Mouse (Mus musculus) left cerebral cortex, adult 8-10 months (tissue): ENCODE data around the gene Fbxo27. TPM values are rescaled to one million over a fixed set of nuclear protein-coding genes. Genes with fewer than 3 reads are reported as not detected.
A peak's percentile ranks its signal among the peaks of the same experiment; 100 is the strongest.
"Not testable (repeated sequence)": the region's sequence is repeated elsewhere in the genome, so short reads cannot be mapped to it uniquely, and the experiment has no call there.

Experiments used
- DNase-seq, 2 experiments: peaks; one replicate each; pipeline ENCODE4 v3.0.0; 2022; ENCODE audit warnings: low spot score in 2 of 2
- total RNA-seq, 4 experiments: library from RNA; stranded (reverse); gene quantifications; 2 replicates each; pipeline ENCODE4 v1.2.4; 2022

The Fbxo27 gene
- total RNA-seq, 4 experiments from 2014 or later: 18.3 to 20.9 (median 20.4) TPM

GRCm38 (mm10) chr7:28701306-28701705 is 8.7 kb downstream of the Fbxo27 start:
- DNase-seq: not testable (repeated sequence)

- DNase-seq: no peak
Measured at GRCm38 (mm10) chr7:28702601-28703143, 10.0 kb downstream of the Fbxo27 start.

GRCm38 (mm10) chr7:28709454-28709853 is 16.8 kb downstream of the Fbxo27 start:
- DNase-seq: no peak

DNA sequence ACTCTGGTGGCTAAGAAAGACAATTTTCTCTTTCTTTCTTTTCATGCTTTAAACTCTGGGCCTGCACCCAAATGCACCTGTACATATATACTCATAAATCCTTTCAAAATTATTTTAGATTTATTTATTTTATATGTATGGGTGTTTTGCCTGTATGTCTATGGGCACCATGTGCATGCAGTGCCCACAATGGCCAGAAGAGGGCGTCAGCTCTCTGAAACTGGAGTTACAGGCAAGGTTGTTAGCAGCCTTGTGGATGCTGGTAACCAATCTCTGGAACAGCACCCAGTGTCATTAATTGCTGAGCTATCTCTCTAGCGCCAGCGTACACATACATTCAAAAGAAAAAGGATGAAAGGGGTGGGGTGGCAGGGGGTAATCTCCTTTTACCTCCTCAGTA is 18.3 kb downstream of the Fbxo27 start:
- DNase-seq: no peak

GRCm38 (mm10) chr7:28714667-28715066 is 22.0 kb downstream of the Fbxo27 start:
- DNase-seq: peak in 1 of 2 experiments; percentile 61

- no peak for DNase-seq
Measured at GRCm38 (mm10) chr7:28715598-28715997, 22.9 kb downstream of the Fbxo27 start.

DNA sequence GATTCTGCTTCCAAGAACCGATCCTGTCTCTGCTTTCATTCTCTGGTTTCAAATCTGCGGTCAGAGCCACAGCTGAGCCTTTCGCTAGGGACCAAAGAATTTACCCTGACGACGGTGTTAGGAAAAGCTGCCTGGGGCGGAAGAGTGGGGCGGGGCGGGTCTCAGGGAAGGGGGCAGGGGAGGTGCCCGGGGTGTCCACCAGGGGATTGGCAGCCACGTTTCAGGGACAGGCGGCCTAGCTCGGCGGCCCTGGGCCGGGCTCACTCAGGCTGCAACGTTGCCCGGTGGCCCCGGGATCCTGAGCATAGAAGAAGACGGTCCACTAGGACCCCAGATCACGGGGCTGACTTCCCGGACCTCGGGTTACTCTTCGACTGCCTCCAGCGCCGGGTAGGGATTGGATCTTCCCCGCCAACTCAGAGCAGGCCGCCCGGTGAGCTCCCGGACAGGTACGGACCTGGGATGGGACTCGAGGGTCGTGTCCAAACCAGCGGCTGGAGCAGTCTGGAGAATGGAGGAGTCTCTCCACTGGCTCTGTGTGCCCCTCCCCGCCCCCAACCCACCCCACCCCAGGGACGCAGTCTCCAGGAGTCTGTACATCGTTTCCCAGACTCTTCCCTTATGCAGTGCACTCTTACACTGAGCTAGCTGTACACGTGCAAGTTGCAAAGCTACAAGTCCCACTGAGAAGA is 24.1 kb downstream of the Fbxo27 start, which contains the start of gene Fbxo17:
Fbxo17 (plus strand) TSS at position 215 of the 692 bp plus-strand sequence.
- DNase-seq: no peak

DNA sequence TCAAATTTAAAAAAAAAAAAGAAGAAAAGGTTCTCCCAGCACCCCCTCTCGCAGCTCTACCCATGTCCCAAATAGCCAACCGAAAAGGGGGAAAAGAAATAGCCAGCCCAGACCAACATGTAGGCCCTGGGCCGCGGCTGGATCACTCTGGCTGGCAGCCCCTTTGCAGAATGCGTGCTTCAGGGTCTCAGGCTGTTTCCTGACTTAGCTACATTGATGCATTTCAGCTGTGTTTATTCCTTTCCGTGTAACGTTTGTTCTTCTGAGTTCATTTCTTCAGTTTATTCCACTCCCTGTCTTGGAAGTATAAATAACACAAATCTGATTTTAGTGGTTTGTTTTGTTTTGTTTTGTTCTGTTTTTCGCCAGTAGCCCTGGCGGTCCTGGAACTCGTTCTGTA is 25.1 kb downstream of the Fbxo27 start:
- DNase-seq: no peak

DNA sequence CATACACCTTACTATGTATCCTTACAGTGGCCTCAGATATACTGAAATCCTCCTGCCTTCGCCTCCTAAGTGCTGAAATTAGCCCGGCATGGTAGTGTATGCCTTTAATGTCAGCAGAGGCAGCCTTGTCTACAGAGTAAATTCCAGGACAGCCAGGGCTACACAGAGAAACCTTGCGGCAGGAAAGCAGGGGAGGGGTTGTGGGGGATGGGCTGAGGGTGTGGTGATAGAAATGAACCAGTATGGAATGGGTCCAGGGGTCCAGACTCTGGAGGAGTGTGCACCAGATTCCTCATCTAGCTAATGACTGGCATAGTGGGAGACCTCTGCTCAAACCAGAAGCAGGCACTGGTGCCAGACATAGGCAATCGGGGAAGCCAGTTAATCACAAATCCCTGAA is 26.5 kb downstream of the Fbxo27 start:
- DNase-seq: no peak

- no peak for DNase-seq
Measured at GRCm38 (mm10) chr7:28719650-28720049, 27.0 kb downstream of the Fbxo27 start.

DNA sequence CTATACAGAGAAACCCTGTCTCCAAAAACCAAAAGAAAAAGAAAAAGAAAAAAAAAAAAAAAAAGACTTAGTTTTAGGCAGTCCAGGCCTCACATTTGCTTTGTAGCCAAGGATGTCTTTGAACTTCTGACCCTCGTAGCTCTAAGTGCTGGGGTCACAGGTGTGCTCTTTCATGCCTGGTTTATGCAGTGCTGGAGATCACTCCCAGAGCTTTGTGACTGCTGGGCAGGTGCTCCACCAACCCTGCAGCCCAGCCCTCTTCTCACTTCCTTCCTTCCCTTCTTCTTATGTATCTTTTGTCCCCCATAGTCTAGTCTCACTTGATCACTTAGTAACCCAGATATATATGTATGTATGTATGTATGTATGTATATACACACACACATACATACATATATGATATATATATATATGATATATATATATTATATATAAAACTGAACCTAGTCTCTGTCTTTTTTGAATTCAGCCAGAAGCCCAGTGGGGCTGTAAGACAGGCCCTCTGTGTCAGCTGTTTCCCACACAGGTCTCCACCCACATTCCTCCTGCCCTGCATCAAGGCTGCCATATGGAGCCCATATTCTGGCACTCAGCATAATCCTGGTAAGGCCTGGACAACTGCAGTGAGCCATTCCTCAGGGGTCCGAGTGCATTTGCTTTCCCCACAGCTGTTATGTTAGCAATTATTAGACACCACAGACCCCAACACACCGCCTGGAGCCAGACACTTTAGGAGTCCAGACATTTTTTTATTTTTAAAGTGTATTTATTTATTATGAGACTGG is 28.3 kb downstream of the Fbxo27 start:
- DNase-seq: no peak

DNA sequence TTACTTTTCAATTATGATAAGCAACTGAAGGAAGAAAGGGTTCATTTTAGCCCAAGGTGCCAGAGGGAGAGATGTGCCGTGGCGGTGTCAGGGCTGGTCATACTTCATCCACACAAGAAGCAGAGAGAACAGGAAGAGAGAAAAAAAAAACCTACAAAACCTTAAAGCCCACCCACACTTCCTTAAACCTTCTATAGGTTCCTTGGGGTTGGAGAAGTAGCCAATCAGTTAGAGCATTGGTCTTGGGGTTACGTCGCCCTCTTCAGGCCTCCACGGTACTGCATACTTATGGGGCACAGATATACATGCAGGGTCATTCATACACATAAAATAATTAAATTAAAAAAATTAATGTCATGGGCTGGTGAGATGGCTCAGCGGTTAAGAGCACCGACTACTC is 29.4 kb downstream of the Fbxo27 start:
- no peak for DNase-seq

- no peak for DNase-seq
Measured at GRCm38 (mm10) chr7:28724613-28725012, 32.0 kb downstream of the Fbxo27 start.

GRCm38 (mm10) chr7:28726600-28726999 is 34.0 kb downstream of the Fbxo27 start:
- peak; percentile 59 to 81 for DNase-seq

GRCm38 (mm10) chr7:28727649-28728340 is 35.1 kb downstream of the Fbxo27 start:
- DNase-seq: peak in 1 of 2 experiments; percentile 54

DNA sequence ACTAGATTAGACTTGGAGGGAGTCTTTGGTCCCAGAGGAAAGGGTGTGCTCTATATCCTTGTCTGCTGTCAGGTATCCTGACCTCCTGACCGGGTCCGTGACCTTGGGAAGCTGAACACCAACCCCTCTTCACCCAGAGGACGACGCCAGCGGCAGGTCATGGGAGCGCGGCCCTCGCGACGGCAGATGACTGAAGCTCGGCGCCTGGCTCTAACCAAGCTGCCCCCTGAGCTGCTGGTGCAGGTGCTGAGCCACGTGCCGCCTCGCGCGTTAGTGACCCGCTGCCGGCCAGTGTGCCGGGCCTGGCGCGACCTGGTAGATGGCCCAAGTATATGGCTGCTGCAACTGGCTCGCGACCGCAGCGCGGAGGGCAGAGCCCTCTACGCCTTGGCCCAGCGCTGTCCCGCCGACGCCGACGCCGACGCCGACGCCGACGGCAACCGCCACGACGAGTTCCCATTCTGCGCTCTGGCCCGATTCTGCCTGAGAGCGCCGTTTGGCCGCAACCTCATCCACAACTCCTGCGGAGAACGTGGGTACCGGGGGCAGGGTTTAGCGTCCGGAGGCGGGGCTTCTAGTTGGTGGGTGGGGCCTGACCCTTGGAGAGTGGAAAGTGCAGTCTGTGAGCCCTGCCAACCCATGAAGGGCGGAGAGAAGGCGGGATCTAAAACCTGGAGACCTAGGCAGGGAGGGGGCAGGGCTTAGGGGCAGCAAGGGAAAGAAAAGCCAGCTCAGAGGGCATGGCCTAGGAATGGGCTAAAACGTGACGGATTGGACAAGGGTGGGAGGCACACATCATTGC is 39.9 kb downstream of the Fbxo27 start:
- DNase-seq: no peak

DNA sequence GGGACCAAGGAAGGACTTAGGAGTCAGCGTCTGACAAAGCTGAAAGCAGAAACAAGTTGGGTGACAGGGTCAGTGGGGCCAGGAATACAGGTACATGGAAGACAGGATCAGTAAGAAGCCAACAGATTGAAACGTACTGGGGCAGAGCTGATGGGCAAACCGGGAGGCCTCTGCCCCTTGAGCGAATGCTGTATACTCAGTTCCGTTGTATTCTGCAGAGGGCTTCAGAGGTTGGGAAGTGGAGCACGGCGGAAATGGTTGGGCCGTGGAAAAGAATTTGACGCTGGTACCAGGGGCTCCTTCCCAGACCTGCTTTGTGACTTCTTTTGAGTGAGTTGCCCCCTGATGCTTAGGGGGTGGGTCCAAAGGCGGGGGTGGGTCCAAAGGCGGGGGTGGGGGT is 40.6 kb downstream of the Fbxo27 start:
- no peak for DNase-seq

DNA sequence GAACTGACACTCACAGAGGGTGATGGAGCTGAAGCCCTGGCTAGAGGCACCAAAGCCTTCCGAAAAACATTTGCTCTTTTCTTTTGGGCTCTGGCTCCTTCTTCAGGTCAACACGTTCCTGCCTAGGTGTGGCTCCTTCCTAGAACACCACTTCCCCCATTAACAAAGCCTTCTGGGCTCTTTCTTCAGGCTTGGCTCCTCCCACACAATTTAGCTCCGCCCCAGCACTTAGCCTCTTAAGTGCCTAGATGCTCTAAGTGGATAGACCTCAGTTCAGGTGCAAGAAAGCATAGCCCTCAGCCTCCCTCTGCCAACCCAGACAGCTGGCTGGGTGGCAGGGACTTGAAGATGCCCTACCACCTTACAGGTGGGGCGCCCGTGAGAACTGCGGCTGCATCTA is 43.1 kb downstream of the Fbxo27 start:
- no peak for DNase-seq

DNA sequence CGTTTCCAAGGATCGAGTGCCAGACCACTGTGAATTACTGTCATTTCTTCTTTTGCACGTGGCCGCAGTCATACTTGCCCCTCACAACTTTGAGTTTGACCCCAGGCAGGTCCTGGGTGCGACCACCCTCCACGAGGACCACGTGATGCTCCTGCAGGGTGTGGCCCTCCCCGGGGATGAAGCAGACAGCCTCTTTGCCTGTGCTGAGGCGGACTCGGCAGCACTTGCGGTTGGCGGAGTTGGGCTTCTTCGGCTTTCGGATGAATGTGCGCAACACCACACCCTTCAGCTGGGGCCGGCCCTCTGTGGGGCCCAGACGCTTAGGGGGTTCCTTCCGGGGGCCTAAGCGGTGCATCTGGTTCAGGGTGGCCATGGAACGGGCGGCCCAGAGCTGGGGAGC is 47.2 kb downstream of the Fbxo27 start:
- no peak for DNase-seq

DNA sequence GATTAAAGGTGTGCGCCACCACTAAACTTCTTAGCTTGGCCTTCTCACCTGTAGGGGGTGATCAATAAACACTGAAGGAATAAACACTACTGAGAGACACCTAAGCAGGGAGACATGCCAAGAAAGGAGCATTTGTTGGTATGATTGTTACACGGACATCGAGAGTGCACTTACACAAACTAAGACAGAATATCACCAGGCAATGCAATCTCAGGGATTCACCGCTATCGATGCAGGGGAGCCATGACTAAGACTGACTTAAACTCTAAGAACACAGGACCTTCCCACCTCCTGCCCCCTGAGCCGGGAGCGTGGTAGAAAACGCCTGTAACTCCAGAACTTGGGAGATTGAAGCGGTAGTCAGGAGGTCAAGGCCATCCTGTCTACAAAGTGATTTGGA is 48.3 kb downstream of the Fbxo27 start:
- DNase-seq: no peak

DNA sequence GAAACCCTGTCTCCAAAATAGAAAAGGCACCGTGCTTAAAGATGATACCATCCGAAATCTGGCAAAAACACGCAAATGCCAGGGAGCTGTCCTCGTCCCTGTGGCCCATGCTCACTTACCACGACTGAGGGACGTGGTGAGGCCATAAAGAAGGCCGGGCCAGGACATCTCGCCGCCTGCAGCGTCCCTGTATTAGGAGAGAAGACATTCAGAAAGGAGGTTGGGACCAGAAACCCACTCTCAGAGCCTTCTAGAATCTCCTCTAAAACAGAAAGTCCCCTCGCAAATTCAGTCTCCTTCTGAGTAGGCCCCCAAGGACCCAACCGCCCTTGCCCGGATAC is 48.7 kb downstream of the Fbxo27 start:
- no peak for DNase-seq
